Mouse (Mus musculus): Measurements from ENCODE around the gene Krt7. TPM values are rescaled to one million over a fixed set of nuclear protein-coding genes. Genes with fewer than 3 reads are reported as not detected.

Krt7 gene
- total RNA-seq (2015; ENCODE audit: low replicate concordance) (not detected in 2 replicates), total RNA-seq (2017; ENCODE audit: low replicate concordance) (not detected in 2 replicates)

- ATAC-seq (replicated peaks; ENCODE audit: low FRiP score, poor library complexity, severe bottlenecking) = no peak
Measured at GRCm38 (mm10) chr15:101410775-101411174, at the start of gene Krt7. Gene Krt7 (plus strand): TSS chr15:101411043.

GRCm38 (mm10) chr15:101362393-101363010, 48.3 kb upstream of the Krt7 start:
- ATAC-seq (replicated peaks; ENCODE audit: low FRiP score, poor library complexity, severe bottlenecking) = no peak

GRCm38 (mm10) chr15:101363933-101364332, 46.9 kb upstream of the Krt7 start:
- ATAC-seq (replicated peaks; ENCODE audit: low FRiP score, poor library complexity, severe bottlenecking) = no peak

- no peak for ATAC-seq (replicated peaks; ENCODE audit: low FRiP score, poor library complexity, severe bottlenecking)
Measured at GRCm38 (mm10) chr15:101364425-101364824, 46.4 kb upstream of the Krt7 start.

- no peak for ATAC-seq (replicated peaks; ENCODE audit: low FRiP score, poor library complexity, severe bottlenecking)
Measured at GRCm38 (mm10) chr15:101364891-101365671, 45.8 kb upstream of the Krt7 start.

GRCm38 (mm10) chr15:101365721-101366120, 45.1 kb upstream of the Krt7 start:
- no peak for ATAC-seq (replicated peaks; ENCODE audit: low FRiP score, poor library complexity, severe bottlenecking)

- ATAC-seq (replicated peaks; ENCODE audit: low FRiP score, poor library complexity, severe bottlenecking) = no peak
Measured at GRCm38 (mm10) chr15:101366482-101366881, 44.4 kb upstream of the Krt7 start.

GRCm38 (mm10) chr15:101366926-101367325, 43.9 kb upstream of the Krt7 start:
- no peak for ATAC-seq (replicated peaks; ENCODE audit: low FRiP score, poor library complexity, severe bottlenecking)

- ATAC-seq (replicated peaks; ENCODE audit: low FRiP score, poor library complexity, severe bottlenecking) = no peak
Measured at GRCm38 (mm10) chr15:101367497-101367896, 43.3 kb upstream of the Krt7 start.

GRCm38 (mm10) chr15:101368015-101368414, 42.8 kb upstream of the Krt7 start:
- ATAC-seq (replicated peaks; ENCODE audit: low FRiP score, poor library complexity, severe bottlenecking) = no peak

- ATAC-seq (replicated peaks; ENCODE audit: low FRiP score, poor library complexity, severe bottlenecking) = no peak
Measured at GRCm38 (mm10) chr15:101368502-101369381, 42.1 kb upstream of the Krt7 start.

GRCm38 (mm10) chr15:101369382-101370100, 41.3 kb upstream of the Krt7 start:
- no peak for ATAC-seq (replicated peaks; ENCODE audit: low FRiP score, poor library complexity, severe bottlenecking)

- no peak for ATAC-seq (replicated peaks; ENCODE audit: low FRiP score, poor library complexity, severe bottlenecking)
Measured at GRCm38 (mm10) chr15:101370101-101370911, 40.5 kb upstream of the Krt7 start, which contains the start of gene Krt80. Gene Krt80 (minus strand): TSS chr15:101370162.

- no peak for ATAC-seq (replicated peaks; ENCODE audit: low FRiP score, poor library complexity, severe bottlenecking)
Measured at GRCm38 (mm10) chr15:101371141-101371985, 39.5 kb upstream of the Krt7 start.

GRCm38 (mm10) chr15:101372131-101372977, 38.5 kb upstream of the Krt7 start:
- no peak for ATAC-seq (replicated peaks; ENCODE audit: low FRiP score, poor library complexity, severe bottlenecking)

- ATAC-seq (replicated peaks; ENCODE audit: low FRiP score, poor library complexity, severe bottlenecking) = no peak
Measured at GRCm38 (mm10) chr15:101373286-101373898, 37.5 kb upstream of the Krt7 start.

GRCm38 (mm10) chr15:101374879-101375278, 36.0 kb upstream of the Krt7 start:
- no peak for ATAC-seq (replicated peaks; ENCODE audit: low FRiP score, poor library complexity, severe bottlenecking)
